Mouse (Mus musculus) lung, adult 2 months (tissue): ENCODE measurements at regions not wholly inside any gene's neighbourhood (a gene's known extent, or its start where the extent isn't known, plus 50 kb on each side); places are given as distances from the start of the nearest gene placed in this dataset.

Experiments used
- CTCF ChIP-seq: fragments of 200-500 bp; IDR thresholded peaks from 2 replicates; pipeline ENCODE4 v1.5.1; 2011; ENCODE audit warnings: mild to moderate bottlenecking, low read length, control low read depth; ENCODE audit not compliant: insufficient read depth
- POLR2A ChIP-seq: fragments of 200-500 bp; IDR thresholded peaks from 2 replicates; pipeline ENCODE4 v1.6.1; 2011; ENCODE audit warnings: low read depth, mild to moderate bottlenecking, control low read depth, low read length, borderline replicate concordance; ENCODE audit errors: extremely low read depth

GRCm38 (mm10) chr15:62483534-62483933, 1361.4 kb downstream of the Gsdmc2 start:
- TF ChIP-seq CTCF, result no peak
- no peak for TF ChIP-seq POLR2A
